Comparison of ENCODE assay signal across 19 mouse cellular contexts in the genomic region with DNA sequence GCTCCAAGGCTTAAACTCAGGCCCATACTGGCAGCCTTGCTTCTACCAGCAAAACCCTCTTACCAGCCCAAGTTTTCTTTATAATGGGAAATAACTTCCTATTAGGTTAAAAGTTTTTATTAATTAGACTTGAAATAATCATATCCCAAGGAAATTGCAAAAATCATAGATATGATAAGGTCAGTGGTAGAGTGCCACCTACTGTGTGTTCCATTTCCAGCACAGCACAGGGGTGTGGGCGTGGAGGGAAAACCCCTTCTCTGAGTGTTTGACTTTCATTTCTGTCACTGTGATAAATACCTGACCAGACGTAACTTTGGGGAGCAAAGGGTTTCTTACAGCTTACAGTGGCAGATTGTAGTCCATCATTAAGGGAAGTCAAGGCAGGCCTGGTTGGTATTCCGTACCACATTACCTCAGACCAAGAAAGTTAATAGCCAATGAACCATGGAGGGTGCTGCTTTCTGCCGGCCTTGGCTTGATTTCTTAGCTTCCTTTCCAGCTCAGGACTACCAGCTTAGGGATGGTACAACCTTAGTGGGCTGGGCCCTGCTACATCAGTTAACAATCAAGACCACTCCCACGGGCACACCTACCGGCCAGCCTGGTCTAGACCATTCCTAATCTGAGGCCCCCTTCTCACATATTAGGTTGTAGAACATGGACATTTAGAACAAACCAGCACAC. TPM values are rescaled to one million over a fixed set of nuclear protein-coding genes. Genes with fewer than 3 reads are reported as not detected.
DNase-seq lines count a peak whose midpoint lies in the region; ATAC-seq lines count a peak whose summit lies in the region.
"Had no signal": no experiment of that assay in that cellular context is flagged by ENCODE, and none has a peak within 500 bp of the region (broad histone marks: within the 10 kb centered on the region; RNA-seq: fewer than 3 reads in every experiment).

No protein-coding gene starts in this region.

- no peak overlapping the region for H3K4me3 ChIP-seq in kidney, embryonic 16.5 days (ENCODE audit: low read length)
- H3K4me3 ChIP-seq: embryonic facial prominence, embryonic 12.5 days; heart, adult 2 months; heart, embryonic 15.5 days; hindbrain, embryonic 10.5 days; limb, embryonic 12.5 days; liver, embryonic 13.5 days; lung, embryonic 15.5 days; myocyte had no signal

- H3K36me3 ChIP-seq in kidney, embryonic 16.5 days (ENCODE audit: insufficient read depth, low read length): peaks cover 14% of the 10 kb centered on the region; the same call in 1 of the 2 replicates

- WGBS in kidney, embryonic 16.5 days: 68% methylated on average over 6 of the region's 6 CpGs

- H3K9me3 ChIP-seq in kidney, embryonic 16.5 days (ENCODE audit: low read length): no peaks in the 10 kb centered on the region
- H3K9me3 ChIP-seq: embryonic facial prominence, embryonic 12.5 days; heart, embryonic 15.5 days; hindbrain, embryonic 10.5 days; limb, embryonic 12.5 days; liver, embryonic 13.5 days; lung, embryonic 15.5 days had no signal

- no peak for DNase-seq in kidney, adult 18-20 months
- peak; percentile 61 for DNase-seq in A20 (ENCODE audit: low read depth, low spot score)
- DNase-seq in B cell, adult 2 months: peak; percentile 72 to 76
- DNase-seq in right cerebral cortex, postnatal 10 days (ENCODE audit: low spot score in 2 of 2): no peak
- no peak for DNase-seq in urinary bladder, postnatal 25 days (ENCODE audit: low spot score)
- DNase-seq: cerebellum, adult 9-10 months; heart, adult 2 months; layer of hippocampus, adult 9-11 months; liver, embryonic 13.5 days; midbrain, embryonic 14.5 days had no signal

- no peak overlapping the region for H3K27ac ChIP-seq in kidney, embryonic 16.5 days (ENCODE audit: low read length)
- H3K27ac ChIP-seq: embryonic facial prominence, embryonic 12.5 days; heart, adult 2 months; heart, embryonic 15.5 days; hindbrain, embryonic 10.5 days; limb, embryonic 12.5 days; liver, embryonic 13.5 days; lung, embryonic 15.5 days had no signal

- no peaks in the 10 kb centered on the region for H3K27me3 ChIP-seq in kidney, embryonic 16.5 days (ENCODE audit: insufficient read depth, low read length)
- H3K27me3 ChIP-seq: embryonic facial prominence, embryonic 12.5 days; heart, embryonic 15.5 days; limb, embryonic 12.5 days; liver, embryonic 13.5 days; lung, embryonic 15.5 days had no signal

- H3K4me1 ChIP-seq in kidney, embryonic 16.5 days (ENCODE audit: insufficient read depth, low read length): no peaks in the 10 kb centered on the region
- H3K4me1 ChIP-seq: embryonic facial prominence, embryonic 12.5 days; heart, embryonic 15.5 days; hindbrain, embryonic 10.5 days; limb, embryonic 12.5 days; lung, embryonic 15.5 days had no signal

- H3K4me2 ChIP-seq in kidney, embryonic 16.5 days (replicated peaks; ENCODE audit: low read depth, low read length): no peak overlapping the region
- H3K4me2 ChIP-seq: embryonic facial prominence, embryonic 12.5 days; heart, embryonic 15.5 days; limb, embryonic 12.5 days; liver, embryonic 13.5 days; lung, embryonic 15.5 days had no signal

- peak; percentile 65; the same call in 1 of the 2 replicates for ATAC-seq in kidney, embryonic 16.5 days (ENCODE audit: low FRiP score, low TSS enrichment)
- peak; percentile 96 for ATAC-seq in inflammation-experienced regulatory T-cells, adult 6 months
- ATAC-seq: forebrain, embryonic 16.5 days had no signal

- H3K9ac ChIP-seq in kidney, embryonic 16.5 days (replicated peaks; ENCODE audit: low read length): no peak overlapping the region
- H3K9ac ChIP-seq: embryonic facial prominence, embryonic 12.5 days; heart, embryonic 15.5 days; limb, embryonic 12.5 days; liver, embryonic 13.5 days; lung, embryonic 15.5 days had no signal

RNA-seq across cellular contexts. Expression of a gene that starts 10.7 kb away (rescaled TPM):
- 3.1 and 4.0 TPM in 2 replicates for polyA plus RNA-seq in kidney, embryonic 16.5 days (2015; fragmentation: Nextera tagmentation; extraction: Ambion mirVana)
- polyA plus RNA-seq in inflammation-experienced regulatory T-cells, adult 6 months (2017; shearing (Covaris generic)): under 1 TPM; 0.12 to 0.57 (median 0.24) TPM

RNA-seq across cellular contexts. Expression of a gene that starts 16.8 kb away (rescaled TPM):
- 795 and 849 TPM in 2 replicates for polyA plus RNA-seq in kidney, embryonic 16.5 days (2015; fragmentation: Nextera tagmentation; extraction: Ambion mirVana)
- polyA plus RNA-seq in inflammation-experienced regulatory T-cells, adult 6 months (2017; shearing (Covaris generic)): 1,000 to 10,000 TPM; 1,095 to 1,593 (median 1,512) TPM

RNA-seq across cellular contexts. Expression of a gene that starts 17.0 kb away (rescaled TPM):
- 4.9 and 5.2 TPM in 2 replicates for polyA plus RNA-seq in kidney, embryonic 16.5 days (2015; fragmentation: Nextera tagmentation; extraction: Ambion mirVana)
- polyA plus RNA-seq in inflammation-experienced regulatory T-cells, adult 6 months (2017; shearing (Covaris generic)): 1 to 10 TPM in 2 of 3 experiments, under 1 TPM in 1; 0.86 to 2.4 (median 1.4) TPM

Comparison
In these comparisons a context has a peak if more than half of its experiments do, and no peak if none do; other contexts are left out.
1. DNase-seq: peak in A20 (single experiment) and B cell, adult 2 months (2 of 2); none in kidney, adult 18-20 months (single experiment), right cerebral cortex, postnatal 10 days (0 of 2) and urinary bladder, postnatal 25 days (single experiment).